Mouse (Mus musculus) thymus, adult 2 months (tissue): ENCODE measurements around the gene Rtkn2. TPM values are rescaled to one million over a fixed set of nuclear protein-coding genes. Genes with fewer than 3 reads are reported as not detected.

ENCODE experiments used
- DNase-seq: peaks from one replicate; pipeline ENCODE4 v3.0.0; 2021
- H3K27ac ChIP-seq: fragments of 200-500 bp; 2 replicates; pipeline ENCODE4 v1.5.1; 2012; ENCODE audit warnings: low read length, control low read depth; ENCODE audit not compliant: control insufficient read depth, insufficient read depth
- H3K27me3 ChIP-seq: fragments of 200-500 bp; 2 replicates; pipeline ENCODE4 v1.6.1; 2012; ENCODE audit warnings: mild to moderate bottlenecking, low read length, moderate library complexity, mixed read lengths; ENCODE audit not compliant: control insufficient read depth, insufficient read depth
- H3K36me3 ChIP-seq: fragments of 200-500 bp; 2 replicates; pipeline ENCODE4 v1.6.1; 2012; ENCODE audit warnings: mild to moderate bottlenecking, low read length, moderate library complexity; ENCODE audit not compliant: control insufficient read depth, insufficient read depth
- H3K4me1 ChIP-seq: fragments of 200-500 bp; replicated peaks from 2 replicates; pipeline ENCODE4 v1.6.1; 2012; ENCODE audit warnings: low read length; ENCODE audit not compliant: control insufficient read depth, insufficient read depth
- H3K4me3 ChIP-seq: fragments of 200-500 bp; 2 replicates; pipeline ENCODE4 v1.5.1; 2012; ENCODE audit warnings: mild to moderate bottlenecking, low read length, control low read depth, moderate library complexity; ENCODE audit not compliant: control insufficient read depth, insufficient read depth
- CTCF ChIP-seq: fragments of 200-500 bp; IDR thresholded peaks from 2 replicates; pipeline ENCODE4 v1.5.1; 2012; ENCODE audit warnings: mild to moderate bottlenecking, control low read depth, low read length, moderate library complexity, borderline replicate concordance; ENCODE audit not compliant: control insufficient read depth, poor library complexity, insufficient read depth; ENCODE audit errors: extremely low read depth
- POLR2A ChIP-seq: fragments of 200-500 bp; IDR thresholded peaks from 2 replicates; pipeline ENCODE4 v1.6.1; 2012; ENCODE audit warnings: mild to moderate bottlenecking, low read length, control low read depth, moderate library complexity; ENCODE audit not compliant: control insufficient read depth, poor library complexity, insufficient read depth; ENCODE audit errors: extremely low read depth
- WGBS: fragments of 180-500 bp; shearing (Covaris S2); methylation state at CpG from one replicate; pipeline ENCODE4 v1.1.7; 2018; 5-methylcytosine and 5-hydroxymethylcytosine counted together
- polyA plus RNA-seq: library from polyadenylated mRNA; depleted of rRNA; stranded (reverse); fragments of >200 nt; gene quantifications from 2 replicates; pipeline ENCODE4 v1.2.3, GENCODE M21; 2012; rRNA removed

Rtkn2 gene
- polyA plus RNA-seq, 1 experiment: 4.2 TPM

GRCm38 (mm10) chr10:68104881-68105781, 125.8 kb downstream of the Rtkn2 start:
- Histone ChIP-seq H3K4me3 (no peak overlapping the region), H3K27me3 (no peaks in the 10 kb centered on the region), H3K36me3 (no peaks in the 10 kb centered on the region), H3K27ac (peak overlapping the region; percentile 66), H3K4me1 (peaks cover 3% of the 10 kb centered on the region)
- WGBS: 37% methylated on average over 14 of the region's 14 CpGs
- TF ChIP-seq CTCF (no peak), POLR2A (no peak)
- DNase-seq: peak; percentile 24

- TF ChIP-seq POLR2A (no peak), CTCF (no peak)
- Histone ChIP-seq H3K27me3 (no peaks in the 10 kb centered on the region), H3K27ac (no peak overlapping the region), H3K4me3 (no peak overlapping the region), H3K36me3 (no peaks in the 10 kb centered on the region), H3K4me1 (peaks cover 3% of the 10 kb centered on the region)
- 92% methylated on average over 9 of the region's 9 CpGs for WGBS
- no peak for DNase-seq
Measured at GRCm38 (mm10) chr10:68106351-68106950, 127.1 kb downstream of the Rtkn2 start.

GRCm38 (mm10) chr10:68107716-68108115, 128.3 kb downstream of the Rtkn2 start:
- Histone ChIP-seq H3K36me3 (no peaks in the 10 kb centered on the region), H3K4me3 (no peak overlapping the region), H3K4me1 (peaks cover 3% of the 10 kb centered on the region), H3K27ac (no peak overlapping the region), H3K27me3 (no peaks in the 10 kb centered on the region)
- DNase-seq: no peak
- 94% methylated on average over 6 of the region's 6 CpGs for WGBS
- TF ChIP-seq POLR2A (no peak), CTCF (no peak)

Other genes with a start within 250 kb of the Rtkn2 start
- 1.00 and 1.3 TPM in 2 replicates for gene Zfp365, start 66.9 kb upstream of the Rtkn2 start, polyA plus RNA-seq